Mouse (Mus musculus): Measurements from ENCODE around the gene Aldh1a1.

DNA sequence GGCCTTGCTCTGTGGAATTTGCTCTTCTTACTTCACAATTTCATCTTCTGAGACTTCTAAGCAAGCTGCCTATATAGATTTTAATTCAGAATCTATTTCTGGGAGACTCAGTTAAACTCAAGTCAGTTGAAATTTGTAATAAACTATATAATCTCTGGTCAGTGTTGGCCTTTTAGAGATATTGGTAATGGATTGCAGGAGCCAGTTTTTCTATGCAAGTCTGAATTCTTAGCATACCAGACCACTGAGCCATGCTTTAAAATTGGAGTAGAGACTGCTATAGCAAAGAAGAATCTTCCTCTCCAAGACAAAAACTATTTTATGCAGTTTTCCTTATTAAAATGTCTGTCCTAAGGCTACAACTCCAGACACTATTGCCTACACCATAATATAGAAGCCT lies 4.0 kb downstream of the Aldh1a1 start:
- TF ChIP-seq CTCF (IDR thresholded peaks at IDR 0.05; ENCODE audit: low read depth), result no peak
- TF ChIP-seq EP300 (IDR thresholded peaks at IDR 0.05; ENCODE audit: low read depth), result no peak
